ENCODE assay signal across 8 mouse cellular contexts in genomic region chr5:98189181-98190180, GRCm38 (mm10). TPM values are rescaled to one million over a fixed set of nuclear protein-coding genes. Genes with fewer than 3 reads are reported as not detected.
DNase-seq lines count a peak whose midpoint lies in the region; ATAC-seq lines count a peak whose summit lies in the region.

No protein-coding gene starts in this region.

- H3K27me3 ChIP-seq in lung, embryonic 15.5 days = peaks cover 59% of the 10 kb centered on the region
- H3K27me3 ChIP-seq in hindbrain, embryonic 15.5 days = peaks cover 53% of the 10 kb centered on the region

- no peak overlapping the region for H3K9ac ChIP-seq in lung, embryonic 15.5 days
- H3K9ac ChIP-seq in hindbrain, embryonic 15.5 days = no peak overlapping the region

- no peak for ATAC-seq in lung, embryonic 15.5 days (ENCODE audit: borderline replicate concordance, extremely low read depth, low FRiP score, low TSS enrichment)
- 0 out of 2 replicates have a peak, but pooled peaks have one; percentile 15 for ATAC-seq in hindbrain, embryonic 15.5 days (ENCODE audit: low FRiP score, low read depth)

- peaks cover 24% of the 10 kb centered on the region for H3K4me1 ChIP-seq in lung, embryonic 15.5 days
- peaks cover 31% of the 10 kb centered on the region for H3K4me1 ChIP-seq in hindbrain, embryonic 15.5 days (replicated peaks)

- peak overlapping the region; percentile 46 for H3K4me2 ChIP-seq in lung, embryonic 15.5 days
- H3K4me2 ChIP-seq in hindbrain, embryonic 15.5 days = peak overlapping the region; percentile 39

- H3K36me3 ChIP-seq in lung, embryonic 15.5 days = no peaks in the 10 kb centered on the region
- H3K36me3 ChIP-seq in hindbrain, embryonic 15.5 days = no peaks in the 10 kb centered on the region

- 2% methylated on average over 31 of the region's 31 CpGs for WGBS in lung, embryonic 15.5 days
- 2% methylated on average over 31 of the region's 31 CpGs for WGBS in hindbrain, embryonic 15.5 days

- H3K27ac ChIP-seq in lung, embryonic 15.5 days = no peak overlapping the region
- no peak overlapping the region for H3K27ac ChIP-seq in hindbrain, embryonic 15.5 days (replicated peaks)

- H3K4me3 ChIP-seq in lung, embryonic 15.5 days = peak overlapping the region; percentile 4; the same call in 1 of the 2 replicates
- H3K4me3 ChIP-seq in hindbrain, embryonic 15.5 days = no peak overlapping the region

- no peaks in the 10 kb centered on the region for H3K9me3 ChIP-seq in lung, embryonic 15.5 days
- H3K9me3 ChIP-seq in hindbrain, embryonic 15.5 days = no peaks in the 10 kb centered on the region

- peak; percentile 32 for DNase-seq in adrenal gland, adult 2 months
- DNase-seq in adrenal gland, adult 18-20 months (ENCODE audit: low spot score in 2 of 2) = no peak
- DNase-seq in lung, postnatal 25 days (ENCODE audit: low spot score) = no peak
- DNase-seq in retina, postnatal 1 day = peak; percentile 64
- no peak for DNase-seq in yolk sac, embryonic 10.5 days (ENCODE audit: low spot score)
- no peak for DNase-seq in layer of hippocampus, adult 11-12 months (ENCODE audit: low spot score)

RNA-seq across cellular contexts. Expression of gene Prdm8, which starts 22.5 kb away (rescaled TPM):
- under 1 TPM; 0.09 to 0.24 TPM for total RNA-seq in adrenal gland, adult 2 months (2021)
- 0.09 and 0.12 TPM in 2 replicates for polyA plus RNA-seq in adrenal gland, adult 2 months (2012; rRNA removed)
- total RNA-seq in adrenal gland, adult 18-20 months (2021) = under 1 TPM; 0.10 to 0.16 TPM
- polyA plus RNA-seq in lung, embryonic 15.5 days (2015; fragmentation: Nextera tagmentation; extraction: Ambion mirVana) = 0.44 and 0.95 TPM in 2 replicates
- 3.7 and 5.4 TPM in 2 replicates for polyA plus RNA-seq in hindbrain, embryonic 15.5 days (2015; fragmentation: Nextera tagmentation; extraction: Ambion mirVana)

Comparison
In these comparisons a context has a peak if more than half of its experiments do, and no peak if none do; other contexts are left out.
1. DNase-seq: peak in adrenal gland, adult 2 months (single experiment) and retina, postnatal 1 day (single experiment); none in adrenal gland, adult 18-20 months (0 of 2), lung, postnatal 25 days (single experiment), yolk sac, embryonic 10.5 days (single experiment) and layer of hippocampus, adult 11-12 months (single experiment).